Mouse (Mus musculus): ENCODE measurements around the gene Uprt. TPM values are rescaled to one million over a fixed set of nuclear protein-coding genes. Genes with fewer than 3 reads are reported as not detected.

Gene Uprt
- 10 to 100 TPM; 16.0 to 17.5 TPM for total RNA-seq (2021)

- DNase-seq (ENCODE audit: extremely low spot score in 1 of 2, low spot score in 1 of 2): peak; percentile 29 to 63
Observed at GRCm38 (mm10) chrX:104482572-104483443, at the start of gene Uprt. Gene Uprt, plus strand, starts transcription at chrX:104482818.

GRCm38 (mm10) chrX:104433456-104433855, 49.2 kb upstream of the Uprt start:
- DNase-seq (ENCODE audit: extremely low spot score in 1 of 2, low spot score in 1 of 2): no peak

- no peak for DNase-seq (ENCODE audit: extremely low spot score in 1 of 2, low spot score in 1 of 2)
Observed at GRCm38 (mm10) chrX:104452433-104452832, 30.2 kb upstream of the Uprt start.

- DNase-seq (ENCODE audit: extremely low spot score in 1 of 2, low spot score in 1 of 2): no peak
Observed at GRCm38 (mm10) chrX:104461755-104462154, 20.9 kb upstream of the Uprt start.

GRCm38 (mm10) chrX:104464376-104464775, 18.2 kb upstream of the Uprt start:
- no peak for DNase-seq (ENCODE audit: extremely low spot score in 1 of 2, low spot score in 1 of 2)

- DNase-seq (ENCODE audit: extremely low spot score in 1 of 2, low spot score in 1 of 2): no peak
Observed at GRCm38 (mm10) chrX:104478041-104478440, 4.6 kb upstream of the Uprt start.

- DNase-seq (ENCODE audit: extremely low spot score in 1 of 2, low spot score in 1 of 2): no peak
Observed at GRCm38 (mm10) chrX:104483444-104483808, 808 bp downstream of the Uprt start.

- no peak for DNase-seq (ENCODE audit: extremely low spot score in 1 of 2, low spot score in 1 of 2)
Observed at GRCm38 (mm10) chrX:104485596-104485995, 3.0 kb downstream of the Uprt start.

- no peak for DNase-seq (ENCODE audit: extremely low spot score in 1 of 2, low spot score in 1 of 2)
Observed at GRCm38 (mm10) chrX:104488036-104488435, 5.4 kb downstream of the Uprt start.

- DNase-seq (ENCODE audit: extremely low spot score in 1 of 2, low spot score in 1 of 2): no peak
Observed at GRCm38 (mm10) chrX:104488870-104489467, 6.4 kb downstream of the Uprt start.

- no peak for DNase-seq (ENCODE audit: extremely low spot score in 1 of 2, low spot score in 1 of 2)
Observed at GRCm38 (mm10) chrX:104489626-104490355, 7.2 kb downstream of the Uprt start.

- no peak for DNase-seq (ENCODE audit: extremely low spot score in 1 of 2, low spot score in 1 of 2)
Observed at GRCm38 (mm10) chrX:104501765-104502164, 19.1 kb downstream of the Uprt start.

GRCm38 (mm10) chrX:104542635-104543034, 60.0 kb downstream of the Uprt start:
- no peak for DNase-seq (ENCODE audit: extremely low spot score in 1 of 2, low spot score in 1 of 2)

GRCm38 (mm10) chrX:104543919-104544595, 61.4 kb downstream of the Uprt start:
- DNase-seq (ENCODE audit: extremely low spot score in 1 of 2, low spot score in 1 of 2): no peak

- no peak for DNase-seq (ENCODE audit: extremely low spot score in 1 of 2, low spot score in 1 of 2)
Observed at GRCm38 (mm10) chrX:104545283-104545682, 62.7 kb downstream of the Uprt start.

Other genes with a start within 250 kb of the Uprt start
- gene Abcb7, start 69.0 kb upstream of the Uprt start, total RNA-seq (2021): 10 to 100 TPM; 28.1 to 31.9 TPM
- gene Zdhhc15, start 188.2 kb downstream of the Uprt start, total RNA-seq (2021): 1 to 10 TPM; 6.1 to 6.9 TPM

Data from layer of hippocampus, postnatal 25 days (tissue).